Comparison of ENCODE assay signal across 8 mouse cellular contexts in the genomic region with DNA sequence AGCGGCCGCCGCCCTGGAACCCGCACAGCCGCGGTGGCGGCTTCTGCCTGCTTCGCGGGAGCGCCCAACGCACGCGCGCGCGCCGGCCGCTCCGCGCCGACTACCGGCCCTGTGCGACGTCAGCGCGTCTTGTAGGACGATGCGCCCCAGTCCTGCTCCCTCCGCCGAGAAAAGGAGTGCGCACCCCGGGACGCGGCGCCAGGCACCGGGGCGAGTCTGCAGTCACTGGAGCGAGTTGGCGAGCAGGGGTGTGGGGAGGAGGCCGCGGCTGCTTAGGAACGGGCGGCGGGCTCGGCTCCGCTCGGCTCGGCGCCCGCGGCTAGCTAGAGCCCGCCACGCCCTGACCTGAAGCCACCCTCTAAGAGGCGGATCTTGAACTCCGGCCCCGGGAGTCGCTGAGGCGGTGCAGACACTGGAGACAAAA. TPM values are rescaled to one million over a fixed set of nuclear protein-coding genes. Genes with fewer than 3 reads are reported as not detected.
DNase-seq lines count a peak whose midpoint lies in the region; ATAC-seq and TF ChIP-seq lines count a peak whose summit lies in the region.

Gene Ulk2 (minus strand): TSS at position 86 of the 424 bp plus-strand sequence.

- DNase-seq in G1E (ENCODE audit: low spot score), result peak; percentile 80
- peak; percentile 90 for DNase-seq in cerebellum, adult 11-12 months
- DNase-seq in heart, postnatal 36 days, result peak; percentile 90 to 95
- peak; percentile 85 to 89 for DNase-seq in layer of hippocampus, adult 2 months (ENCODE audit: low spot score in 2 of 2)
- DNase-seq in lung, embryonic 14.5 days, result peak; percentile 95
- DNase-seq in ovary, postnatal 10 days (ENCODE audit: low spot score), result peak; percentile 87
- peak; percentile 84 to 89 for DNase-seq in thymus, postnatal 10 days (ENCODE audit: low spot score in 2 of 2)

- TF ChIP-seq CTCF in G1E (IDR thresholded peaks at IDR 0.05; ENCODE audit: low read depth, low read length), result no peak
- no peak for TF ChIP-seq CTCF in layer of hippocampus, adult 2 months (conservative IDR thresholded peaks at IDR 0.05)
- TF ChIP-seq CTCF in lung, embryonic 14.5 days (IDR thresholded peaks at IDR 0.05; ENCODE audit: low read depth), result no peak

- peak within 1 kb of the TSS; percentile 100 for H3K9ac ChIP-seq in forebrain, embryonic 16.5 days (replicated peaks; ENCODE audit: low read depth, low read length)
- H3K9ac ChIP-seq in lung, embryonic 14.5 days, result peak within 1 kb of the TSS; percentile 95

- no peaks in the 10 kb centered on the region for H3K9me3 ChIP-seq in G1E (replicated peaks)
- H3K9me3 ChIP-seq in forebrain, embryonic 16.5 days (ENCODE audit: control insufficient read depth, low read length), result no peaks in the 10 kb centered on the region
- H3K9me3 ChIP-seq in lung, embryonic 14.5 days (ENCODE audit: low read depth, low read length), result no peaks in the 10 kb centered on the region

- intact Hi-C loops in heart, postnatal 36 days (cut with DNase I), result loop anchor here (2.0 kb wide), 1 partner anchor 74 kb away; no protein-coding TSS in a partner anchor

- peak within 1 kb of the TSS; percentile 98 for H3K27ac ChIP-seq in forebrain, embryonic 16.5 days (ENCODE audit: low read length)
- H3K27ac ChIP-seq in layer of hippocampus, adult 2 months, result peak within 1 kb of the TSS; percentile 98
- H3K27ac ChIP-seq in lung, embryonic 14.5 days (ENCODE audit: low read depth), result peak within 1 kb of the TSS; percentile 87

- WGBS in forebrain, embryonic 16.5 days, result 0% methylated on average over 54 of the region's 58 CpGs
- WGBS in lung, embryonic 14.5 days, result under 1% methylated on average over 58 of the region's 58 CpGs

- H3K4me3 ChIP-seq in G1E (ENCODE audit: low read depth, low read length), result peak within 1 kb of the TSS; percentile 82
- peak within 1 kb of the TSS; percentile 98 for H3K4me3 ChIP-seq in forebrain, embryonic 16.5 days (replicated peaks; ENCODE audit: low read length)
- peak within 1 kb of the TSS; percentile 95 for H3K4me3 ChIP-seq in layer of hippocampus, adult 2 months
- peak within 1 kb of the TSS; percentile 94 for H3K4me3 ChIP-seq in lung, embryonic 14.5 days (ENCODE audit: low read depth, low read length)

- peaks cover 13% of the 10 kb centered on the region for H3K4me1 ChIP-seq in G1E (ENCODE audit: insufficient read depth, low read depth, low read length)
- H3K4me1 ChIP-seq in forebrain, embryonic 16.5 days (replicated peaks; ENCODE audit: control insufficient read depth, insufficient read depth, low read length), result peaks cover 21% of the 10 kb centered on the region
- no peaks in the 10 kb centered on the region for H3K4me1 ChIP-seq in lung, embryonic 14.5 days (ENCODE audit: insufficient read depth)

- no peaks in the 10 kb centered on the region for H3K27me3 ChIP-seq in G1E (ENCODE audit: insufficient read depth, low read length)
- H3K27me3 ChIP-seq in forebrain, embryonic 16.5 days (replicated peaks; ENCODE audit: control insufficient read depth, insufficient read depth, low read length), result no peaks in the 10 kb centered on the region
- no peaks in the 10 kb centered on the region for H3K27me3 ChIP-seq in lung, embryonic 14.5 days (ENCODE audit: insufficient read depth, low read length)

- H3K4me2 ChIP-seq in forebrain, embryonic 16.5 days (ENCODE audit: low read length), result peak within 1 kb of the TSS; percentile 83
- peak within 1 kb of the TSS; percentile 94 for H3K4me2 ChIP-seq in lung, embryonic 14.5 days

- no peak; the same call in 1 of the 2 replicates for ATAC-seq in G1E (ENCODE audit: extremely low read depth, insufficient number of reproducible peaks, low FRiP score, poor library complexity, severe bottlenecking)
- peak; percentile 94 for ATAC-seq in forebrain, embryonic 16.5 days
- peak; percentile 92 for ATAC-seq in lung, embryonic 14.5 days (ENCODE audit: insufficient read depth)

- peaks cover 7% of the 10 kb centered on the region for H3K36me3 ChIP-seq in G1E (replicated peaks)
- H3K36me3 ChIP-seq in forebrain, embryonic 16.5 days (ENCODE audit: control insufficient read depth, insufficient read depth), result no peaks in the 10 kb centered on the region
- H3K36me3 ChIP-seq in lung, embryonic 14.5 days (ENCODE audit: insufficient read depth), result 0 out of 2 replicates have a peak, but pooled peaks cover 4% of the 10 kb centered on the region

RNA-seq across cellular contexts. Expression of gene Ulk2, which starts in this region (rescaled TPM):
- total RNA-seq in G1E (2014; fragmentation: Nextera tagmentation) (23.0 and 25.2 TPM in 2 replicates), G1E (2017) (16.7 and 18.6 TPM in 2 replicates)
- polyA plus RNA-seq in G1E (2012), result 2.8 TPM in 2 replicates
- 38.7 and 41.3 TPM in 2 replicates for polyA plus RNA-seq in forebrain, embryonic 16.5 days (2015; fragmentation: Nextera tagmentation; extraction: Ambion mirVana)
- 10 to 100 TPM; 51.0 to 55.7 TPM for total RNA-seq in heart, postnatal 36 days (2021)
- total RNA-seq in layer of hippocampus, adult 2 months (2021), result 10 to 100 TPM; 71.2 to 74.3 TPM
- polyA plus RNA-seq in lung, embryonic 14.5 days (2014; fragmentation: Nextera tagmentation; extraction: Ambion mirVana), result 20.5 and 20.8 TPM in 2 replicates
